10 mouse cellular contexts compared by ENCODE assay signal in the genomic region with DNA sequence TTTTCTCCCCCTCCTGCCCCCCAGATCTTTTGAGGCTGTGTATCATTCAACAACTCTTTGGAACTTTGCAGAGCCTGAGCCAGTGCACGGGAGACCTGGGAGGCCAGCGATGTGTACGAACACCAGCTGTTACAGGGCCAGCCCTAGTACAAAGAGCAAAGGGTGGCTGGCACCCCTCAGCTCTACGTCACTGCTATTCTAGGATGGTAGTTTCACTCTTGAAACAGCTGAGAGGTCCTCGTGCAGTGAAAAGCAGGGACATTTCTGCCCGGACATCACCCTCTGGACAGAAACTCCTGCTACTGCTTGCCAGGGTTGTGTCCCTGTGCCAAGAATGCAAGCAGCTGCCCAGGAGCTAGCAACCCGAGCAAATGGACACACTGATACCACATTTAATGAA.
DNase-seq lines count a peak whose midpoint lies in the region; ATAC-seq and TF ChIP-seq lines count a peak whose summit lies in the region.
"Had no signal": no experiment of that assay in that cellular context is flagged by ENCODE, and none has a peak within 500 bp of the region (broad histone marks: within the 10 kb centered on the region; RNA-seq: fewer than 3 reads in every experiment).

No protein-coding gene starts in this region.

- no peaks in the 10 kb centered on the region for H3K27me3 ChIP-seq in hindbrain, embryonic 10.5 days (ENCODE audit: insufficient read depth, poor library complexity, severe bottlenecking)
- H3K27me3 ChIP-seq in hindbrain, embryonic 11.5 days (ENCODE audit: control insufficient read depth, insufficient read depth, low read length): no peaks in the 10 kb centered on the region
- no peaks in the 10 kb centered on the region for H3K27me3 ChIP-seq in forebrain, embryonic 15.5 days
- no peaks in the 10 kb centered on the region; the same call in 1 of the 2 replicates for H3K27me3 ChIP-seq in heart, embryonic 16.5 days (ENCODE audit: control insufficient read depth, insufficient read depth, low read length)
- no peaks in the 10 kb centered on the region for H3K27me3 ChIP-seq in liver, adult 2 months (ENCODE audit: control insufficient read depth, insufficient read depth, low read length)
- H3K27me3 ChIP-seq: stomach, embryonic 15.5 days had no signal

- H3K27ac ChIP-seq in hindbrain, embryonic 10.5 days: 0 out of 2 replicates have a peak overlapping the region, but pooled peaks have one; percentile 12
- no peak overlapping the region for H3K27ac ChIP-seq in hindbrain, embryonic 11.5 days (ENCODE audit: low read depth, low read length)
- no peak overlapping the region for H3K27ac ChIP-seq in forebrain, embryonic 15.5 days (replicated peaks)
- H3K27ac ChIP-seq in heart, embryonic 16.5 days (ENCODE audit: low read length): peak overlapping the region; percentile 78
- H3K27ac ChIP-seq in liver, adult 2 months (replicated peaks; ENCODE audit: insufficient read depth, low read depth, low read length): no peak overlapping the region
- H3K27ac ChIP-seq: kidney, postnatal 0 days; stomach, embryonic 15.5 days had no signal

- no peak overlapping the region for H3K9ac ChIP-seq in hindbrain, embryonic 11.5 days (ENCODE audit: low read depth, low read length)
- H3K9ac ChIP-seq in forebrain, embryonic 15.5 days (replicated peaks): no peak overlapping the region
- peak overlapping the region; percentile 46; the same call in 1 of the 2 replicates for H3K9ac ChIP-seq in heart, embryonic 16.5 days (ENCODE audit: low read length)
- no peak overlapping the region for H3K9ac ChIP-seq in liver, adult 2 months (ENCODE audit: low read depth, low read length)
- H3K9ac ChIP-seq: stomach, embryonic 15.5 days had no signal

- H3K4me1 ChIP-seq in hindbrain, embryonic 10.5 days (replicated peaks): peaks cover 6% of the 10 kb centered on the region
- no peaks in the 10 kb centered on the region for H3K4me1 ChIP-seq in hindbrain, embryonic 11.5 days (replicated peaks; ENCODE audit: control insufficient read depth, insufficient read depth, low read length)
- H3K4me1 ChIP-seq in forebrain, embryonic 15.5 days: peaks cover 12% of the 10 kb centered on the region; the same call in 1 of the 2 replicates
- peaks cover 20% of the 10 kb centered on the region for H3K4me1 ChIP-seq in heart, embryonic 16.5 days (ENCODE audit: control insufficient read depth, insufficient read depth, low read length)
- peaks cover 3% of the 10 kb centered on the region; the same call in 1 of the 2 replicates for H3K4me1 ChIP-seq in liver, adult 2 months (ENCODE audit: control insufficient read depth, insufficient read depth, low read length)
- H3K4me1 ChIP-seq: stomach, embryonic 15.5 days had no signal

- no peaks in the 10 kb centered on the region for H3K79me2 ChIP-seq in liver, adult 2 months (ENCODE audit: control insufficient read depth, insufficient read depth, low read length)

- no peak for DNase-seq in hindbrain, embryonic 10.5 days (ENCODE audit: low spot score)
- no peak for DNase-seq in hindbrain, embryonic 11.5 days (ENCODE audit: low spot score)
- peak; percentile 99 for DNase-seq in liver, adult 2 months (ENCODE audit: extremely low read depth, low read depth, low spot score)
- DNase-seq in adrenal gland, postnatal 10 days: no peak
- no peak for DNase-seq in embryo, embryonic 10 days (ENCODE audit: low spot score)
- DNase-seq in cerebellum, adult 8-10 months: no peak

- H3K9me3 ChIP-seq in hindbrain, embryonic 10.5 days: no peaks in the 10 kb centered on the region
- H3K9me3 ChIP-seq in hindbrain, embryonic 11.5 days (ENCODE audit: control insufficient read depth, low read length): no peaks in the 10 kb centered on the region
- H3K9me3 ChIP-seq in forebrain, embryonic 15.5 days: no peaks in the 10 kb centered on the region
- no peaks in the 10 kb centered on the region for H3K9me3 ChIP-seq in heart, embryonic 16.5 days (replicated peaks; ENCODE audit: control insufficient read depth, low read length)
- H3K9me3 ChIP-seq: stomach, embryonic 15.5 days had no signal

- no peak overlapping the region for H3K4me2 ChIP-seq in hindbrain, embryonic 11.5 days (replicated peaks; ENCODE audit: low read depth, low read length)
- H3K4me2 ChIP-seq in forebrain, embryonic 15.5 days (replicated peaks): no peak overlapping the region
- H3K4me2 ChIP-seq in heart, embryonic 16.5 days (ENCODE audit: low read depth, low read length): peak overlapping the region; percentile 38; the same call in 1 of the 2 replicates
- H3K4me2 ChIP-seq: stomach, embryonic 15.5 days had no signal

- WGBS in hindbrain, embryonic 10.5 days: 68% methylated on average over 7 of the region's 7 CpGs
- WGBS in hindbrain, embryonic 11.5 days: 71% methylated on average over 7 of the region's 7 CpGs
- WGBS in forebrain, embryonic 15.5 days: 17% methylated on average over 7 of the region's 7 CpGs
- 21% methylated on average over 7 of the region's 7 CpGs for WGBS in heart, embryonic 16.5 days
- 16% methylated on average over 7 of the region's 7 CpGs for WGBS in liver, adult 2 months

- ATAC-seq in hindbrain, embryonic 11.5 days (ENCODE audit: low FRiP score): no peak
- peak; percentile 93 for ATAC-seq in forebrain, embryonic 15.5 days (replicated peaks)
- ATAC-seq in heart, embryonic 16.5 days (replicated peaks; ENCODE audit: extremely low read depth, insufficient read depth, low FRiP score): peak; percentile 93

- 0 out of 2 replicates have a peak, but pooled peaks have one; percentile 5 for TF ChIP-seq CTCF in liver, adult 2 months (IDR thresholded peaks at IDR 0.05; ENCODE audit: low read depth, low read length)

- H3K36me3 ChIP-seq in hindbrain, embryonic 10.5 days: no peaks in the 10 kb centered on the region
- H3K36me3 ChIP-seq in hindbrain, embryonic 11.5 days (ENCODE audit: control insufficient read depth, insufficient read depth, low read length): no peaks in the 10 kb centered on the region
- no peaks in the 10 kb centered on the region for H3K36me3 ChIP-seq in forebrain, embryonic 15.5 days
- no peaks in the 10 kb centered on the region for H3K36me3 ChIP-seq in heart, embryonic 16.5 days (ENCODE audit: control insufficient read depth, insufficient read depth)
- H3K36me3 ChIP-seq in liver, adult 2 months (ENCODE audit: control insufficient read depth, insufficient read depth, low read length): no peaks in the 10 kb centered on the region
- H3K36me3 ChIP-seq: stomach, embryonic 15.5 days had no signal

- no peak for TF ChIP-seq POLR2A in liver, adult 2 months (IDR thresholded peaks at IDR 0.05; ENCODE audit: extremely low read depth, insufficient read depth, low read length)

- H3K4me3 ChIP-seq in hindbrain, embryonic 10.5 days: no peak overlapping the region
- H3K4me3 ChIP-seq in hindbrain, embryonic 11.5 days (ENCODE audit: low read depth, low read length): no peak overlapping the region
- no peak overlapping the region for H3K4me3 ChIP-seq in forebrain, embryonic 15.5 days
- 0 out of 2 replicates have a peak overlapping the region, but pooled peaks have one; percentile 1 for H3K4me3 ChIP-seq in heart, embryonic 16.5 days (ENCODE audit: low read length)
- H3K4me3 ChIP-seq in liver, adult 2 months (ENCODE audit: insufficient read depth, low read depth, low read length): no peak overlapping the region
- H3K4me3 ChIP-seq: stomach, embryonic 15.5 days had no signal

Comparison
In these comparisons a context has a peak if more than half of its experiments do, and no peak if none do; other contexts are left out.
1. H3K27ac ChIP-seq: peak in hindbrain, embryonic 10.5 days (single experiment) and heart, embryonic 16.5 days (single experiment); none in hindbrain, embryonic 11.5 days (single experiment), forebrain, embryonic 15.5 days (single experiment) and liver, adult 2 months (single experiment).